Mouse (Mus musculus): ENCODE results near the gene Adam10. TPM values are rescaled to one million over a fixed set of nuclear protein-coding genes. Genes with fewer than 3 reads are reported as not detected.

The Adam10 gene
- polyA plus RNA-seq, 1 experiment from 2014 or later = 63.7 TPM

DNA sequence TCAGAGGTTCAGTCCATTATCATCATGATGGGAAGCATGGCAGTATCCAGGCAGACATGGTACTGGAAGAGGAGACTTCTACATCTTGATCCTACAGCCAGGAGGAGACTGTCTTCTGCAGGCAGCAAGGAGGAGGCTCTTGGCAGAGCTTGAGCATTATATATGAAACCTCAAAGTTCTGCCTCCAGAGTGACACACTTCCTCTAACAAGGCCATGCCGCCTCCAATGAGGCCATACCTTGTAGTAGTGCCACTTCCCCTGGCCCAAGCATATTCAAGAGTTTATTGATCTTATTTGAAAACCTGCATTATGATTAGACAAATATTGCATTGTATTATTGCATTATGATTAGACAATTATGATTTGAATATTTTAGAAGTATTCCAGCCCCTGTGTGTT, 27.6 kb downstream of the Adam10 start:
- Histone ChIP-seq H3K4me3 (no peak overlapping the region), H3K4me1 (no peaks in the 10 kb centered on the region), H3K27ac (replicated peaks) (no peak overlapping the region), H3K9ac (replicated peaks) (no peak overlapping the region), H3K27me3 (no peaks in the 10 kb centered on the region), H3K36me3 (no peaks in the 10 kb centered on the region), H3K4me2 (replicated peaks) (no peak overlapping the region), H3K9me3 (no peaks in the 10 kb centered on the region)
- no peak for ATAC-seq (replicated peaks)
- WGBS = 97% methylated on average over 1 of the region's 1 CpGs

DNA sequence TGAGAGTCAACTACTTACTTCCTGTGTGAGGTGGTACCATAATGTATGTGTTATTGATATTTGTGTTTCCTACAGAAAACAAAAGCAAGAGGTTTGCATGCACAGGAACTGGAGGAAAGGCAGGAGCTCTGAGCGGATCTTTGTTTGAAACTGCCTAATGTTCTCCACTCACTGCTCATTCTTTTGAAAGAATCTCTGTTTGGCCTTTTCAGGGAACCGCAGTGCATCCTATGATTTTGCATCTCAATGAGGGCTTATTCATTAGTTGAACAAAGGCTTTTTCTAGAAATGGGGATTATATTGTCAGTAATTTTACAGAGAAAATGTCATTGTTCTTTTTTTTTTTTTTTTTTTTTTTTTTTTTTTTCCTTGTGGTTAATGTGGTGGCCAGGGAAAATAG, 50.7 kb downstream of the Adam10 start:
- no peaks in the 10 kb centered on the region for H3K36me3 ChIP-seq
- no peaks in the 10 kb centered on the region for H3K9me3 ChIP-seq
- 5% methylated on average over 2 of the region's 2 CpGs for WGBS
- no peak for ATAC-seq (replicated peaks)
- peak overlapping the region; percentile 62; the same call in 1 of the 2 replicates for H3K27ac ChIP-seq (replicated peaks)
- H3K9ac ChIP-seq (replicated peaks) = no peak overlapping the region
- H3K4me2 ChIP-seq (replicated peaks) = no peak overlapping the region
- H3K4me1 ChIP-seq = peaks cover 7% of the 10 kb centered on the region; the same call in 1 of the 2 replicates
- H3K27me3 ChIP-seq = no peaks in the 10 kb centered on the region
- H3K4me3 ChIP-seq = no peak overlapping the region

DNA sequence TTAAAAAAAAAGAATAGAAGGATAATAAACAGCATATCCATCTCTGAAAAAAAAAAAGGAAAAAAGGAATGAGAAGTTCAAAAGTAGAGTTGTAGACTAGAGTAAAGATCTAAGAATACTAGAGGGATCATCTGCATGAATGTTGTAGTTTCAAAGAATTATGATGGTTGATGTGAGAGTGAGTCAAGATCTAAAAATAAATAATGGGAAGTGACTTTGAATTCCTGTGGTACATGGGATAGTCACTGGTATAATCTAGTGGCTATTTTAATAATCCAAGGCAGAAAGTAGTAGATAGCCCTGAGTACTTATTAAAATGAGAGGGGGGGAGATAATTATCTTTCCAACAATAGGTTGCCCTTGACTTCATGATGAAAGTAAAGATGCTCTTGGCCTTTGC, 52.3 kb downstream of the Adam10 start:
- Histone ChIP-seq H3K4me1 (peaks cover 7% of the 10 kb centered on the region; the same call in 1 of the 2 replicates), H3K9ac (replicated peaks) (no peak overlapping the region), H3K4me3 (no peak overlapping the region), H3K27me3 (no peaks in the 10 kb centered on the region), H3K27ac (replicated peaks) (no peak overlapping the region), H3K36me3 (no peaks in the 10 kb centered on the region), H3K9me3 (no peaks in the 10 kb centered on the region), H3K4me2 (replicated peaks) (no peak overlapping the region)
- no peak for ATAC-seq (replicated peaks)

DNA sequence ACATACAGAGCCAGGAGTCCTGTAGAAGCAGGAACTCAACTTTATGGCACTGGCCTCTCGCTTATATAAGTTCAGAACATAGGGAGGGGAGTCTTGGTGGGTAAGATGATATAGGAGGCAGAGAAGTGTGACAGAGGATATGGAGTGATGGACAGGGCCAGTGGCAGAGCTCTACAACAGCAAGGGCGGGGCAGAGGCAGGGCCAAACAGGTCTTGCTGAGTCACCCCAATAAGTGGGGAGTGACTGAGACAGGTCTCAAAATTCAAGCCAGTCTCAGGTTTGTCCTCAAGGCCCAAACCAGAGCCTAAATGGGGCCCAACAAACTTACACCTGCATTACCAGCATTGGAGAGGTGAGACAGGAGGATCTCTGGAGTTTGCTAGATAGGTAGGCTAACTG, 54.4 kb downstream of the Adam10 start:
- WGBS = 99% methylated on average over 2 of the region's 2 CpGs
- Histone ChIP-seq H3K36me3 (no peaks in the 10 kb centered on the region), H3K9me3 (no peaks in the 10 kb centered on the region)

DNA sequence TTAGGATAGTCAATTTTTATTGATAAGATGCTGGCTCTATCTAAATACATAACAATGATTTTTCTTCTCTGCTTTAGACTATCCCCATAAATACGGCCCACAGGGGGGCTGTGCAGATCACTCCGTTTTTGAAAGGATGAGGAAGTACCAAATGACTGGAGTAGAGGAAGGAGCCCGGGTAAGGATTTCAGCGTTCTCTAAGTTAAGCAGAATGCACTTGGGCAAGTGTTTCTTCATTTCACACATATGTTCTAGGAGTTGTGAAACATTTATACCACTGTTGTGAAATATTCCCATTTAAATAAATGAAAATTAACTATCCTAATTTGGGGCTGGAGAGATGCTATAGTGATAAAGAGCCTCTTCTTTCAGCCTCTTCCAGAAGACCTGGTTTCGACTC, 61.2 kb downstream of the Adam10 start:
- no peak overlapping the region for H3K27ac ChIP-seq (replicated peaks)
- H3K4me3 ChIP-seq = no peak overlapping the region
- WGBS = 87% methylated on average over 5 of the region's 5 CpGs
- no peak overlapping the region for H3K9ac ChIP-seq (replicated peaks)
- ATAC-seq (replicated peaks) = no peak
- H3K36me3 ChIP-seq = 0 out of 2 replicates have a peak, but pooled peaks cover 2% of the 10 kb centered on the region
- no peaks in the 10 kb centered on the region for H3K4me1 ChIP-seq
- H3K9me3 ChIP-seq = no peaks in the 10 kb centered on the region
- H3K27me3 ChIP-seq = no peaks in the 10 kb centered on the region
- H3K4me2 ChIP-seq (replicated peaks) = no peak overlapping the region

More for the DNA sequence above, 54.4 kb downstream of the Adam10 start:
- ATAC-seq (replicated peaks) = no peak
- Histone ChIP-seq H3K4me3 (no peak overlapping the region), H3K9ac (replicated peaks) (no peak overlapping the region), H3K27me3 (no peaks in the 10 kb centered on the region), H3K4me2 (replicated peaks) (no peak overlapping the region), H3K27ac (replicated peaks) (no peak overlapping the region), H3K4me1 (peaks cover 7% of the 10 kb centered on the region; the same call in 1 of the 2 replicates)

DNA sequence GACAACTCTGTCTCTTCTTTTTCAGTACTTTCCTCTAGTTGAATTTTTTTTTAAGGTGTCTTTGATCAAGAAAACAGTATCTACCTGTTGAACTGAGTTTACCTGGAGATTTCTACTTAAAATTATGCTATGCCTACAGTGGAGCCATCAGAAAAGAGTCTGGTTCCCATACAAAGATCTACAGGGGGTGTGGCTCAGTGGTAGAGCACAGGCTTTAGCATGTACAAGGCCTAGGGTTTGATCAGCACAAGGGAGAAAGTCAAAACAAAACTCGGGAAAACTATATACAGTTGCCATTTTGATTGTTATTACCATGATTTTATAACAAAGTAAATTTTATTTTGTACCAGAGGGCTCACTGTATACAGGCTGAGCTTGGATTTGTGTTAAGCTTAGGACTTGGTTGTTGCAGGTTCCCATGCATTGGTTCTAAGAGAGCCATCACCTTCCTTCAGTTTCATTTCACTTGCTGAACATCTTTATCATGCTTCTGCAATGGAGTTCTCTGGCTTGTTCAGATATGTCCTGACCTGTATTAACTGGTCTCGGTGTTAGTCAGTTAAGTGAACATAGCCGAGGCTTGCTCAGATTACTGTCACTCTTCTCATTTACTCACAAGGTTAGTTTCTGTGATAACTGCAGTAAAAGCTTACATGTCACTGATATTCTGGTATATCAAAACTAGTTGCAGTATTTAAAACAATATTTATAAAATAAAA, 72.9 kb downstream of the Adam10 start:
- WGBS = 93% methylated on average over 3 of the region's 3 CpGs

DNA sequence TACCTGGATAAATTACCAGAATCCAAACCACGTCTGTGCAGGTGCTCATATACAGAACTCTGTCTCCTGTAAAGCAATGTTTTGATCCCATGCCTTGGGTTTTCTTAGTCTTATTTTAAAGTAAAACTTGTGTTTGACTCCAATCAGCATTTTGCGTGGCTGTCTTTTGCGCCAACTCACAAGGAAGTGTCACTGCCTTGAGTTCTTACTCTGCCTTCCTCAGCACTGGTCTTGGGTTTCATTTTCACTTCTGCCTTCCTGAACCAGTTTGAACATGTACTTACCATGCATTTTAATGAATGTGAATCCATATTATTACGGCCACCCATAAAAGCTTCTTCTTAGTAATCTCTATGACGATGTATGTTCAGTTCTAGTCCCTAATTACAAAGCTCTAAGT, 82.2 kb downstream of the Adam10 start:
- Histone ChIP-seq H3K9me3 (no peaks in the 10 kb centered on the region), H3K27me3 (no peaks in the 10 kb centered on the region), H3K36me3 (peaks cover 25% of the 10 kb centered on the region), H3K4me3 (no peak overlapping the region), H3K27ac (replicated peaks) (no peak overlapping the region), H3K4me2 (replicated peaks) (no peak overlapping the region), H3K4me1 (no peaks in the 10 kb centered on the region), H3K9ac (replicated peaks) (no peak overlapping the region)
- 92% methylated on average over 5 of the region's 5 CpGs for WGBS
- no peak for ATAC-seq (replicated peaks)

More for the DNA sequence above, 72.9 kb downstream of the Adam10 start:
- Histone ChIP-seq H3K27ac (replicated peaks) (no peak overlapping the region), H3K9ac (replicated peaks) (no peak overlapping the region), H3K9me3 (no peaks in the 10 kb centered on the region), H3K4me1 (no peaks in the 10 kb centered on the region), H3K4me3 (no peak overlapping the region), H3K27me3 (no peaks in the 10 kb centered on the region), H3K4me2 (replicated peaks) (no peak overlapping the region), H3K36me3 (peaks cover 22% of the 10 kb centered on the region)
- ATAC-seq (replicated peaks) = no peak

DNA sequence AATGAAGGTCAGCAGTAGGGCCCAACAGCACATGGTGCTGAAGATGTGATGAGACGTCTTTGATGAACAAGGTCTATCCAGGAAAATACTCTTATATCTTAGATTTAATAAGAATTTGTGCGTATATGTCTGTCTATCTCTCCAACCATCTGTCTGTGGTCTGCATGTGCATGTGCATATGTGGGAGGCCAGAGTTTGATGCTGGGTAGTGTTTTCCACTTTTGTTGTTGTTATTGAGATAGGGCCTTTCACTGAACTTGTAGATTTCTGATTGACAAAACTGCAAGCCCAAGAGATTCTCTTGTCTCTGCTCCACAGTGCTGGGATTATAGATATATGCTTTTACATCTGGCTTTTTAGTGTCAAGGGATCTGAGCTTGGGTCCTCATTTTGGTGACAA, 96.7 kb downstream of the Adam10 start:
- peaks cover 13% of the 10 kb centered on the region; the same call in 1 of the 2 replicates for H3K36me3 ChIP-seq
- no peaks in the 10 kb centered on the region for H3K9me3 ChIP-seq
- H3K9ac ChIP-seq (replicated peaks) = no peak overlapping the region
- 96% methylated on average over 2 of the region's 2 CpGs for WGBS
- no peak overlapping the region for H3K27ac ChIP-seq (replicated peaks)
- no peak overlapping the region for H3K4me2 ChIP-seq (replicated peaks)
- no peak overlapping the region for H3K4me3 ChIP-seq
- no peaks in the 10 kb centered on the region for H3K27me3 ChIP-seq
- no peak for ATAC-seq (replicated peaks)
- peaks cover 4% of the 10 kb centered on the region; the same call in 1 of the 2 replicates for H3K4me1 ChIP-seq

DNA sequence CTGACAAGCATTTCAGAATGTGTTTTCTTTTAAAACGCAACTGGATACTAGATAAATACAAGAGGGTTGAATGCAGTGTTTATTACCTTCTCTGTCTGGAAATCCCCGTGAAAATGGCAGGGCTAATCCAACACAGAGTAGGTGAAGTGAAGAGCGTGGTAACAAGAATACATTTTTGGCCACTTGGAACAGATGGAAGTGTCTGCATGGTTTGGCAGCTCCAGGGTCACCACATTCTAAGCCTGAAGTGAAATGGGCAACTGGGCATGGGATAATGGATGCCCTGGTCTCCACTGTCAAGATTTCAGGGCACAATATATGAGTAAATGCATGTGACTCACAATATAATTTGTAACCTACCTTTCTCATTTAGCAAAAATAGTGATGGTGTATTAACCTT, 103.4 kb downstream of the Adam10 start:
- WGBS = 84% methylated on average over 3 of the region's 3 CpGs
- H3K4me1 ChIP-seq = no peaks in the 10 kb centered on the region
- H3K27ac ChIP-seq (replicated peaks) = no peak overlapping the region

DNA sequence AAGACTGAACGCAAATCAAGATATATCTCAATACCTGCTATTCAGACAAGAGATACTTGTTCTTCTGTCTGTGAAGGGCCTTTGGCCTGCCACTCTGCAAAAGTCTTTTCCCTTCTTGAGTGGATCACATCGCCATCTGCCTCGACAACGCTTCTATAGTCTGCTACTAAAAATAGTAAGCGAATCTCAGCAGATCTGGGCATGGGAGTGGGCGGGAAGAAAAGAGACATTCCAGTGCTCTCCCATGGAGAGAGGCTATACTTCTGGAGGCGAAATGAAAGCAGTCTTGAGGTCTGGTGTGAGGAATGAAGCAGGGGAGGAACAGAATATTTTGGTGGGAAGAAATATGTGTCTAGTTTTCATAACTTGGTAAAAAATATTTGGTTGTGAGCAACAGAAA, 109.9 kb downstream of the Adam10 start:
- H3K36me3 ChIP-seq = no peaks in the 10 kb centered on the region
- H3K27me3 ChIP-seq = no peaks in the 10 kb centered on the region
- H3K9ac ChIP-seq (replicated peaks) = no peak overlapping the region
- H3K4me1 ChIP-seq = no peaks in the 10 kb centered on the region
- 75% methylated on average over 7 of the region's 7 CpGs for WGBS
- H3K4me3 ChIP-seq = no peak overlapping the region
- H3K4me2 ChIP-seq (replicated peaks) = no peak overlapping the region
- ATAC-seq (replicated peaks) = no peak
- no peaks in the 10 kb centered on the region for H3K9me3 ChIP-seq
- H3K27ac ChIP-seq (replicated peaks) = no peak overlapping the region

More for the DNA sequence above, 103.4 kb downstream of the Adam10 start:
- Histone ChIP-seq H3K27me3 (no peaks in the 10 kb centered on the region), H3K9me3 (no peaks in the 10 kb centered on the region), H3K9ac (replicated peaks) (no peak overlapping the region), H3K4me2 (replicated peaks) (no peak overlapping the region), H3K4me3 (no peak overlapping the region), H3K36me3 (peaks cover 13% of the 10 kb centered on the region; the same call in 1 of the 2 replicates)
- ATAC-seq (replicated peaks) = no peak

DNA sequence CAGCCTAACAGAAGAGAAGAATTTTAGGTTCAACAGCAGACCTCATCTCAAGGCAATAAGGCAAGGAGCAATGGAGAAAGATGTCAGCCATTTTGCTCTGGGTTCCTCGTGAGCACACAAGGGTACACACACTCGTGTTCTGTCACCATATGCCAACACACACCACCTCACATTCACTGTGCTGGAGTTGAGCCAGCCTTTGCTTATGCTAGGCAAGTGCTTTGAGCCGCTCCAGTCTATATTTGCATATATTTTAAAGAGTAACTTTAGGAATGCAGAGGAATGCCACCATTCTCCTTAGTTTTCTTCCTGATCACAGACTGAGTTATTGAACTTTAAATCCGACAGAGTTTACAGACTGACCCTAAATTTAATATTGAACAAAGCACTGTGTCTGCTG, 111.8 kb downstream of the Adam10 start:
- Histone ChIP-seq H3K9me3 (no peaks in the 10 kb centered on the region), H3K9ac (replicated peaks) (no peak overlapping the region), H3K27ac (replicated peaks) (no peak overlapping the region), H3K4me2 (replicated peaks) (no peak overlapping the region), H3K4me3 (no peak overlapping the region), H3K4me1 (no peaks in the 10 kb centered on the region), H3K36me3 (no peaks in the 10 kb centered on the region), H3K27me3 (no peaks in the 10 kb centered on the region)
- WGBS = 67% methylated on average over 4 of the region's 4 CpGs
- no peak for ATAC-seq (replicated peaks)

DNA sequence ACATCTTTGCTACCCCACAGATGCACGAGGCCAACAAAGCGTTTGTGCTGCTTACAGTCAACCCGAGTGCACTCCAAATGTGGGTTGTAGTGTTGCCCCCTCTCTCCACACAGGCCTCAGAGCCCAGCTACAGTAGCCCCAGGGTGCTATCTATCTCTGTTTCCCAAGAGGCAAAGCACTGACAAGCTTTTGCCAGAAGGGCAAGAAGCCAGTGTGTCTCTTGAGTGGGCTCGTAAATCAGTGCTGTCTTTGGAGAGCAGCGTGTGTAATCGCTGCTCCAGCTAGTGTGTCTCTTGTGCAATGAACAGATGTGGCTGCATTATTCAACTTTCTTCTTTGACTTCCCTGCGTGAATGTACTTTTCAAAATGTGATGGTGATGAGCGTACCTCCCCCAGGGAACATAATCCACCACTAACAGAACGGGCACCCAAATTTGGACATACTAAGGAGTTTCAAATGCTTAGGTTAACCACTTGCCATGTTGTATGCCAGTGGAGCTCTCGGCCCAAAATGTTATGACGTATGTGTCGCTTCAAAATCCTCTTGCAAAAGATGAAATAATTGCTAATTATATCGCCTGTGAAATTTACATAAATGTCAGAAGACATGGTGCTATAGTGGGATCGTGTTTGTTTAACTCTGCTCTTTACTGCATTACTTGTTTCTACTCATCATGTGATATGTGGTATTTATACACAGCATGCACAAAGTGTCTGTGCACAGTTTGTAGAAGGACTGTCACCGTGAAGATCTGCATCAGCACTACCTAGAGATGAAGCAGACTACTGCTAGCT, 116.0 kb downstream of the Adam10 start:
- H3K4me1 ChIP-seq = no peaks in the 10 kb centered on the region
- no peaks in the 10 kb centered on the region for H3K36me3 ChIP-seq
- H3K27ac ChIP-seq (replicated peaks) = no peak overlapping the region
- H3K9me3 ChIP-seq = no peaks in the 10 kb centered on the region
- WGBS = 82% methylated on average over 15 of the region's 15 CpGs
- no peak overlapping the region for H3K9ac ChIP-seq (replicated peaks)
- H3K4me2 ChIP-seq (replicated peaks) = no peak overlapping the region
- no peak for ATAC-seq (replicated peaks)
- H3K4me3 ChIP-seq = no peak overlapping the region
- no peaks in the 10 kb centered on the region for H3K27me3 ChIP-seq
